Mouse (Mus musculus) Muller cell, postnatal 12 days (primary cell): ENCODE measurements at regions not wholly inside any gene's neighbourhood (a gene's known extent, or its start where the extent isn't known, plus 50 kb on each side); places are given as distances from the start of the nearest gene placed in this dataset.
A peak's percentile ranks its signal among the peaks of the same experiment; 100 is the strongest.

Experiments used
- DNase-seq: peaks from one replicate; pipeline ENCODE4 v3.0.0-alpha.2; 2015; ENCODE audit errors: inconsistent ontology term

DNA sequence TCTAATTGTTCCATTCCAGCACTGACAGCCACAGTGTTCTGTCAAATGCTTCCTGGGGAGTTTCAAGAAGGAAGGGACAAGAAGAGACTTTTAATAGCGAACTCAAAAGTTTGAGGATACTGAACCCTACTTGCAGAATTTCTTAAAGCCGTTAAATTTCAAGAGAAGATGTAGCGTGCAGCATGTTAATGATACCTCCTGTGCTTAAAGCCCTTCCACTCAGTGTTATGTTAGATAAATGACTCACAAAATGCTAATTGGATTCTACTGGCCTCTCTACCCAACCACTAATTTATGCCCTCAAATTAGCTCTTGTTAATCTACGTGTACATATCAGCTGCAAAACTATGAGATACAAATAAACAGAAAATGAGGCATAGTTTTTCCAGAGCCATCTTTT is 541.8 kb upstream of the Cdh20 start:
- DNase-seq, result no peak

DNA sequence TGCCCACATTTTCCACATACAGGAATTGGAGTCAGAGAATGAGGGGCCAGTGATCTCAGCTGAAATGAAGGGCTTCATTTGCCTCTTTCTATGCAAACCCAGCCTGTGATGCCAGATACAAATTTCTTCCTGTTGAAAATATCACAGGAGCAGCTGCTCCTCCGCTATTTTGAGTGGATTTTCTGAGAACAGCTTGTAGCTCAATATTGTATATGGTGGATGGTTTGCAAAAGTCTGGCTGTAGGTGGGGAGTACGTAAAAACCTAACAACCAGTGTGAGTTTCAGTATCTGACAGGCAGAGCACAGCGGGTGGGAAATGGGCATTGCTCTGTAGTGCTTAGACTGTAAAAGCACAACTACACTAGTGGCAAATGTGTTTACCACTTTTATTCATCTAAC is 541.4 kb upstream of the Cdh20 start:
- no peak for DNase-seq

DNA sequence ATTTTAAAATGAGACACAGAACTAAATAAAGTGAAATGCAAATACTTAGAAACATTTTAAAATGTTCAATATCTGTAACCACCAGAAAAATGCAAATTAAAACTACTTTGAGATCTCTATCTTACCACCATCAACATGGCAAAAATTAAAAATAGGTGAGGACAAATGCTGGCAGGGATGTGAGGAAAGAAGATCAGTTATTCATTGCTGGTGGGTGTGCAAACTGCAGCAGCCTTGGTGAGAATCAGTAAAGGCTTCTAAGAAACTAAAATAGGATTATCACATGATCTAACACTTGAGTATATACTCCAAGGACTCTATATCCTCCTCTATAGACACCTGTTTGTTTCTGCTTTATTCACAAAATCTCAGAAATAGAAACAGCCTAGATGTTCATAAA is 526.7 kb upstream of the Cdh20 start:
- no peak for DNase-seq

DNA sequence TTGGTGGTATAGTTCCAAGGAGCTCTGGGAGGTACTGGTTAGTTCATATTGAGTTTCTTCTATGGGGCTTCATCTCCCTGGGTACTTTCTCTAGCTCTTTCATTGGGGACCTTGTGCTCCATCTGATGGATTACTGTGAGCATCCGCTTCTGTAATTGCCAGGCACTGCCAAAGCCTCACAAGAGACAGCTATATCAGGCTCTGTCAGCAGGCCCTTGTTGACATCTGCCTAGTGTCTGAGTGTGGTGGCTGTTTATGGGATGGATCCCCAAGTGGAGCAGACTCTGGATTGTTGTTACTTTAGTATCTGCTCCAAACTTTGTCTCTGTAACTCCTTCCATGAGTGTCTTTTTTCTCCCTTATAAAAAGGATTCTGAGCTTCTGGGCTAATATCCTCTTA is 502.6 kb upstream of the Cdh20 start:
- no peak for DNase-seq

DNA sequence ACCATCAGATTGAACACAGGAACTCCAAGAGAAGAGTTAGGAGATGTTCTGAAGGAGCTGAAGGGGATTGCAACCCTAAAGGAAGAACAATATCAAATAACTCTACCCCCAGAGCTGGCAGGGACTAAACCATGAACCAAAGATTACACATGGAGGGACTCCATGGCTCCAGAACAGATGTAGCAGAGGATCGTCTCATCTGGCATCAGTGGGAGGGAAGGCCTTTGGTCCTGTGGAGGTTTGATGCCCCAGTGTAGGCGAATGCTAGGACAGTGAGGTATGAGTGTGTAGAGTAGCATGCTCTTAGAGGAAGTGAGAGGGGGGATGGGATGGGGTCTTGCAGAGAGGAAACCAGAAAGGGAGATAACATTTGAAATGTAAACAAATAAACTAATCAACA is 460.4 kb upstream of the Cdh20 start:
- no peak for DNase-seq

DNA sequence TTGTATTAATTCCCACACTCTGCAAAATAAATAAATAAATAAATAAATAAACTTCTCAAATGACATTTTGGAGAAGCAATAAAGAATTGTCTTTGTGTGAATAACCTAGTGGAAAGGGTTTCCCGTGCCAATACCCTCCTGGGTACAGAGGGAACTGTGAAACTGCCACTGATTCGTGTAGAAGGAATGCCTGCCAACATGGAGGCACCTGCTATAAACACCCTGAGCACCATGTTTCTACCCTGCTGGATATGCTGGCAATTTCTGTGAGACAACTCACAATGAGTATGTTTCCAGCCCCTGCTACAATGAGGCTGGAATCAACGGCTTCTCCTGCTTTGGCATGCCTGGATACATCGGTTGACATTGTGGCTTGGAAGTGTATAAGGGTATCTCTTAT is 456.7 kb upstream of the Cdh20 start:
- peak; percentile 32 for DNase-seq

DNA sequence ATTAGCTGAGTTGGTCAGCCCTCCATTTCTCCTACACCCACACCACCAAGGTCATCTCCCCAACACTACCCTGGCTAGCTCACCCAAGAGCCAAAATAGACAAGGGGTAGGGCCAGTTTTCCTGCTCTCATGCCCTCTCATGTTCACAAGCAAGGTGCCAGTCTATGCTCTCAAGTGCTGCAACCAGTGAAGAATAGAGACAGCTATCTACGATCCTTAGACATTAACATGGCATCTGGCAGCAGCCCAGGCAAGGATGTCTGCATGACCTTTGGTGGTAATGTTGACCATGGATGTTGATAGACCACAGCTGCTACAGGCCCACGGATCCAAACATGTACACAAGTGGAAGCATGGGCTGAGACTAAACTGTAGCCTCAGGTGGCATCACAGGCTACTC is 453.3 kb upstream of the Cdh20 start:
- no peak for DNase-seq

DNA sequence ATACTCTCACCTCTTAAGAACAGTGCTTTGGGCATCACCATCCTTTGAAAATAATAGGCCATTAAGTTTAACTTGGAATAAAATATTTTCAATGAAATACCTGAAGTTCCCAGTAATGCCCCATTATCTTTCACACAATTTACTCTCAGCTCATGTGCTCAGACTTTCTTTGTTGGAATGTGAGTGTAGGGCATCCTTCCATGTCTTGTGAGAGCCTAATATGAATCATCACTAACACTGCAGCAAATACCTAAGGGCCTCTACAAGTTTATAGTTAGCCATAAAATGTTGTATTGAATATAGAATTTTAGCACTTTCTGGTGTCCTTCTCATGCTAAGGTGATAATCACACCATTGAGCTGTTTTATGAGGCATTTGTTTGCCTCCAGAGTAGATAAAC is 450.3 kb upstream of the Cdh20 start:
- DNase-seq, result peak; percentile 6

DNA sequence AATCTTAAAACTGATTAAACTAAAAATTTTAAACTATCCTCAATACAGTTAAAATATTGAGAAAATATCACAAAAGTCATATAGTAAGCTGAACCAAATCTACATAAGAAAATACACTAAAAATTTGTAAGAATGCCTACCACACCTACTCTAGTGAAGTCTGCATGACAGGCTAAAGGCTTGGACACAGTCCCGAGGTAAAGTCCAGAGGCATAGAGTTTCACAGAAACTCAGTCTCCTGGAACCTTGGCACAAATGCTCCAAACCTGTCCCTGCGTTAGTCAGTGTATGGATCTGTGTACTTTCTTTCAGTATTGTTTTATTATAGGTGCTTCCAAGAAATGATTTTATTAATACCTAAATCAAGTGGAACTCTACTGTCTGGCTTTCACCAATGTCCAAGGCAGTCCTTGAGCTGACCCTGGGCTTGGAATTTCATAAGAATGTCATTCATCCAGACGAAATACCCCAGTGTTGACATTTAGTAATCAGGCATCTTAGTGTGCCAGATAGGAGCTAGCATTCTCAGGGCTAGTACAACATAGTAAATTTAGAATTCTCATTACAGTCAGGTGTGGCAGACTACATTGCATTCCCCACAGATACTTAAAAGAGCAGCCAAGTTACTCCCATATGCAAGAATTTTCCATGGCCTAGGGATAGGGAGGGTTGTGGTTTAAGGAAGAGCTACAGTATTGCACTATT is 435.5 kb upstream of the Cdh20 start:
- peak; percentile 43 for DNase-seq

DNA sequence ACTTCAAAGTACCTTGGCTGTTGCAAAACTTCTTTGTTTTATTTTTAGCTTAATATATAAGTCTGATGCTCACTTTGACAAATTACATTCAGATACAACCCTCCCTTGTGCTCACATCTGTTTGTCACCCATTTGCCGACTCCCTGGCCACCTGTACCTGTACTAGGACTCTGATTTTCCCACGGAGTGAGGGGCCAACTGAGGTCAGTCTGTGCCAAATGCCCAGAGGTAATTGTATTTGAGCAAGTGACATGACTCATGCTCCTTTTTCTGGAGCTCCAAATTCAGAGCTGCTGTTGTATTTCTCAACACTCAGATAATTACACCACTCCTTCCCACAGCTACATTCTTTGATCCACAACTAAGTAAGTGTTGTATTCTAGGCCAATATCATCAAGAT is 434.8 kb upstream of the Cdh20 start:
- peak; percentile 33 for DNase-seq
